Mouse (Mus musculus): ENCODE measurements around the gene Olfr1156.

Gene Olfr1156

DNA sequence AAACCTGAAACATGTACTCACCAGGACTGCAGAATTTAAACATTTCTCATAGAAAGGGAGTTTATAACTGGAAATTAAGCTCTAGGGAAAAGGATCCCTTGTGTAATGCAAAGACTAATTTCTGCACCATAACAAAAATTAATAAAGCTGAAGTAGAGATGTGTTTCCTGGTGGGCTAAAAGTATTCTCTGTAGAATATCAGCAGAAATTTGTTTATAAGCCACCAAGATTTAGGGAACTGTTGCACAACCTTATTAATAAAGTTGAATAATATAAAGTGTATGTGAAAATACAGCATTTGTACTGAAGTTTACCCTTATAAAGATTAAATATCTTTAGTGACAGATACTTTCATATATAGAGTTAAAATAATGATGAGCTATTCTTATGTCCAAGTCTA lies at the start of gene Olfr1156:
TSS of gene Olfr1156 (minus strand) at position 101 of the 400 bp plus-strand sequence.
- DNase-seq (ENCODE audit: low spot score in 2 of 2), result no peak

DNA sequence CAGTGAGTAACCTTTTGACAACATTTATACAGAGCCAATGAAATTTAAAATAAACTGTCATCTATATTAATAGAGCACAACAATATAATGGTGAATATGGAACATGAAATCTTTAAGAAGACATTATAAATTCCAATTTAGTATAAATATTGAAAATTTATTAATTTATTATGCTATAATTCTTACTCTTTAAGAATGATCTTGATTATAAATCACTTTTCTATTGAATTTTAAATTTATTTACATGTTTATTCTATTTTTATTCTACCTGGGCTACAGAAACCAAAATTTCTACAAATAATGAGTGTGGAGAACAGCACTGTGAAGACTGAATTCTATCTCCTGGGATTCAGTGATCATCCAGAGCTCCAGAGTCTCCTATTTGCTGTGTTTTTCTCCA lies 36.9 kb upstream of the Olfr1156 start, which contains the start of gene Olfr1158:
TSS of gene Olfr1158 (plus strand) at position 301 of the 400 bp plus-strand sequence.
- no peak for DNase-seq (ENCODE audit: low spot score in 2 of 2)

DNA sequence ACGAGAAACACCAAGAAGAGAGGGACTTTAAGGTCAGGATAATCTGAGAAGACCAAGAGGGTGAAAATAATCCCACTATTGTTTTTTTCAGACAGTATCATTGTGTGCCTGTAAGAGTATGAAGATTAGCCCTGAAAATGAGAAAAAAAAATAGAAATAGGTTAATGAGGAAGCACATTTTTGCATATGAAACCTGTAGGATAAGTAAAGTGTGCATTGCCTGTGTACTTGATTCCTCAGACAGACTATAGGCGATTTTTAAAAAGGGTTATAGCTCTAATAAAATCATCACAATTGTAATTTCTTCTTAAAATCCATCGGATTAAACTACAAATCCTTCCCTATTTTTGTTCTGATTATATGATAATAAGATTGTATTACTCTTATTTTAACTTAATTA lies 21.7 kb upstream of the Olfr1156 start, which contains the start of gene Olfr74:
TSS of gene Olfr74 (minus strand) at position 101 of the 400 bp plus-strand sequence.
- no peak for DNase-seq (ENCODE audit: low spot score in 2 of 2)

DNA sequence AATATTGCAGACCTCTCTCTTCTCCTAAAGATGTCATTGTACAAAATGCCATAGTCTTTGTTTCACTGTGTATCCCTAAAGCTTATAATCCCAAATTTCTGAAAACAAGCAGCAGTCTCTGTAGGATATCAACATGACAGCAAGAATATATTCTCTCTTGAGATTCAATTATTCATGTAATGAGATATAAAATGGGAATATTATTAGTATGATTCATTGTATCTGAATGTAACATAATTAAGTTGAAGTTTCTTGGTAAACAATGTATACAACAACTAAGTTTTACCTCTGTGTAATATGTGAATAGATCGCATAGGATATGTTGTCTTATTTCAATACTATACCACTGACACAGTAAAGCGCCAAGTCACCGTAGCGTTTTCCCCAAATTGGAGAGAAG lies 15.3 kb upstream of the Olfr1156 start, which contains the start of gene Olfr1157:
TSS of gene Olfr1157 (minus strand) at position 101 of the 400 bp plus-strand sequence.
- no peak for DNase-seq (ENCODE audit: low spot score in 2 of 2)

DNA sequence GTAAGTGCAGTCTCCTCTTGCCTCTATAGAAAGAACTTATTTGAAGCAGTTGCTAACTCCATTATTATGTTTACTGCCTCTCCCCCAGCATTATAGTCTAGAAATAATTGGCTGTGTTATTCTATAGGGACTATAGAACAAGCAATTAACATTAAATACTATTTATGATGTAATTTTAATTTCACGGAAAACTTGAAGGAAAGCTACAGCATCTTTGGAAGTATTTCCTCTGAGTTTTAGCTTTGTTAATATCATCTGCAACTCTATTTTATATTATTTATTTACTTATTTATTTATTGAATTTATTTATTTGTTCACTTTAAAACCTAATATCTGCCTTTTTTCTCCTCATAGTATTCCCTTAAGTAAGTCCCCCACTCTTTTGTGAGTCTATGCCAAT lies 7.9 kb downstream of the Olfr1156 start, which contains the start of gene Olfr1155:
TSS of gene Olfr1155 (minus strand) at position 101 of the 400 bp plus-strand sequence.
- no peak for DNase-seq (ENCODE audit: low spot score in 2 of 2)

DNA sequence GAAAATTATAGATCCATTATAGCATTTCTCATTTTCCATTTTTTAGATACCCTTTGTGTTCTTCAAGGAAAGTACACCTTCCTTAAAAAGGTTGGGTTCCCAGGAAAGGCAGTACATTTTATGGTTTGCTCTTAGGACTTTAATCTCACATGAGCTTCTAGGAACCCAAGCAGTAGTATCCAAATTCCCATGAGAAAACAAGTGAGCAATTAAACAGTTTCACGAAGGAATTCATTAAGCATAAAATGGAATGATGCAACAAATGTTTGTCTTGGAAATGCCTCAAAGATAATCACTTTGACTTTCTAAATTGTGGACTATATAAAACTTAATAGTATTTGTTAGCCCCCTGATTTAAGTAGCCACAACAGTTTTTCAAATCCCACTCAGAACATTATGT lies 47.8 kb downstream of the Olfr1156 start, which contains the start of gene Olfr1154:
TSS of gene Olfr1154 (minus strand) at position 101 of the 400 bp plus-strand sequence.
- DNase-seq (ENCODE audit: low spot score in 2 of 2), result no peak

All from spleen, postnatal 4 days (tissue).